Mouse (Mus musculus) forebrain, embryonic 14.5 days (tissue): ENCODE measurements at regions not wholly inside any gene's neighbourhood (a gene's known extent, or its start where the extent isn't known, plus 50 kb on each side); places are given as distances from the start of the nearest gene placed in this dataset.
"Not testable (repeated sequence)": the region's sequence is repeated elsewhere in the genome, so short reads cannot be mapped to it uniquely, and the experiment has no call there.

ENCODE experiments used
- ATAC-seq: fragments of 200-750 bp; cut with Nextera tagmentation; 2 replicates; pipeline ENCODE4 v1.8.0; 2017; ENCODE audit warnings: mild to moderate bottlenecking, moderate library complexity
- DNase-seq: peaks from one replicate; pipeline ENCODE4 v3.0.0-alpha.2; 2015; ENCODE audit warnings: low spot score
- H3K27ac ChIP-seq: fragments of 300-500 bp; sonication (generic); 2 replicates; pipeline ENCODE4 v1.5.1; 2014; ENCODE audit warnings: low read depth, mild to moderate bottlenecking, control low read depth, low read length, moderate library complexity
- H3K27me3 ChIP-seq: fragments of 300-500 bp; sonication (generic); replicated peaks from 2 replicates; pipeline ENCODE4 v1.6.1; 2014; ENCODE audit warnings: low read length, control low read depth, mixed read lengths; ENCODE audit not compliant: control insufficient read depth, insufficient read depth
- H3K36me3 ChIP-seq: fragments of 300-500 bp; sonication (generic); 2 replicates; pipeline ENCODE4 v1.6.1; 2014; ENCODE audit warnings: low read length, control low read depth; ENCODE audit not compliant: control insufficient read depth, insufficient read depth
- H3K4me1 ChIP-seq: fragments of 300-500 bp; sonication (generic); 2 replicates; pipeline ENCODE4 v1.6.1; 2014; ENCODE audit warnings: antibody characterized with exemption, low read length, control low read depth; ENCODE audit not compliant: control insufficient read depth, insufficient read depth
- H3K4me2 ChIP-seq: fragments of 300-500 bp; sonication (generic); 2 replicates; pipeline ENCODE4 v1.6.1; 2014; ENCODE audit warnings: mild to moderate bottlenecking, control low read depth, low read length
- H3K4me3 ChIP-seq: fragments of 300-500 bp; sonication (generic); 2 replicates; pipeline ENCODE4 v1.5.1; 2014; ENCODE audit warnings: low read depth, low read length, control low read depth
- H3K9ac ChIP-seq: fragments of 300-500 bp; sonication (generic); 2 replicates; pipeline ENCODE4 v1.6.1; 2014; ENCODE audit warnings: mild to moderate bottlenecking, low read length, control low read depth, moderate library complexity
- H3K9me3 ChIP-seq: fragments of 300-500 bp; sonication (generic); replicated peaks from 2 replicates; pipeline ENCODE4 v1.6.1; 2016; ENCODE audit warnings: low read length, control low read depth, mixed read lengths; ENCODE audit not compliant: control insufficient read depth
- WGBS: fragments of 180-500 bp; shearing (Covaris S2); extraction: QIAGEN DNeasy Blood & Tissue Kit; methylation state at CpG from one replicate; pipeline ENCODE4 v1.1.7; 2014; 5-methylcytosine and 5-hydroxymethylcytosine counted together

DNA sequence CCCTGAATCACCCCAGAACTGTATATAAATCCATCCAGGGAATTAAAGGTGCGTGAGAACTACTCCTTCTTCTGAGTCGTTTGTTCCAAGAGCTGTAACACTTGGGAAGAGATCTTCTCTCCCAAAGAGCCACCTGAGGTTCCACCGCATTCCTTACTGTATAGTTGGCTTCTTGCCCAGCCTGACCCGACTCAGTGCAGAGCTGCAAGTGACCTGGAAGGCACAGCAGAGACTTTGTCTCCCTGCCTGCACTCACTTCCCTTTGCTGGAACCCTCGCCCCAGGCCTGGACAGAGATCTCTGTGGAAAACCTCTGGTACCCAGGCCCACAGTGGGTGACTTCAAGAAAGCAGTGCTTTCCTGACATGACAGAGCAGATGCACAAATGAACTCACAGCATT, 83.6 kb upstream of the Zfp706 start:
- not testable (repeated sequence) for H3K4me1 ChIP-seq, ATAC-seq, H3K4me2 ChIP-seq, H3K36me3 ChIP-seq, DNase-seq, H3K4me3 ChIP-seq, H3K27ac ChIP-seq, H3K27me3 ChIP-seq, H3K9me3 ChIP-seq, H3K9ac ChIP-seq
- 81% methylated on average over 5 of the region's 5 CpGs for WGBS

GRCm38 (mm10) chr15:37083726-37084125, 76.2 kb upstream of the Zfp706 start:
- ATAC-seq (no peak), DNase-seq (no peak)
- H3K27ac ChIP-seq = no peak overlapping the region
- H3K9ac ChIP-seq = no peak overlapping the region
- H3K4me1 ChIP-seq = no peaks in the 10 kb centered on the region
- no peaks in the 10 kb centered on the region for H3K9me3 ChIP-seq
- H3K4me2 ChIP-seq = no peak overlapping the region
- 82% methylated on average over 3 of the region's 3 CpGs for WGBS
- H3K36me3 ChIP-seq = no peaks in the 10 kb centered on the region
- no peaks in the 10 kb centered on the region for H3K27me3 ChIP-seq
- H3K4me3 ChIP-seq = no peak overlapping the region

DNA sequence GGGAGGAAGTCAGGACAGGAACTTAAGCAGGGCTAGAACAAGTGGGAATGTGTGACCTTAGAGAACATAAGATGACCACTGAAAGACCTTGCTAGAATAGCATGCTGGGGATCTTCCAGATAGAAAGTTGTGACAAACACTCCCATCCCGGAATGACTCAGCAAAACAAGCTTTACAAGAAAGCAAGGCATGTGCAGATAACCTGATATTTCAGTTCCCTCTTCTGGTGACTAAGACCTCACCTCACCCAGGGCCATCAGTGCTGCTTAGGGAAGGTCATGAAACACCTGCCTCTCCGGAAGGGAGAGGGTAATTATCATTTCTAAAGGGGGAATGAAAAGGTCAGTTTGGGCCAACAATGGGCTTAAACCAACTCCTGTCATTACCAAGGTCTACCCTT, 74.3 kb upstream of the Zfp706 start:
- H3K9ac ChIP-seq = no peak overlapping the region
- no peak for ATAC-seq
- no peaks in the 10 kb centered on the region for H3K36me3 ChIP-seq
- no peak overlapping the region for H3K4me3 ChIP-seq
- H3K9me3 ChIP-seq = no peaks in the 10 kb centered on the region
- no peak overlapping the region for H3K27ac ChIP-seq
- no peak for DNase-seq
- no peaks in the 10 kb centered on the region for H3K27me3 ChIP-seq
- no peaks in the 10 kb centered on the region for H3K4me1 ChIP-seq
- H3K4me2 ChIP-seq = no peak overlapping the region
- WGBS = 73% methylated on average over 2 of the region's 2 CpGs

GRCm38 (mm10) chr15:37080931-37081330, 73.4 kb upstream of the Zfp706 start:
- no peak for DNase-seq

DNA sequence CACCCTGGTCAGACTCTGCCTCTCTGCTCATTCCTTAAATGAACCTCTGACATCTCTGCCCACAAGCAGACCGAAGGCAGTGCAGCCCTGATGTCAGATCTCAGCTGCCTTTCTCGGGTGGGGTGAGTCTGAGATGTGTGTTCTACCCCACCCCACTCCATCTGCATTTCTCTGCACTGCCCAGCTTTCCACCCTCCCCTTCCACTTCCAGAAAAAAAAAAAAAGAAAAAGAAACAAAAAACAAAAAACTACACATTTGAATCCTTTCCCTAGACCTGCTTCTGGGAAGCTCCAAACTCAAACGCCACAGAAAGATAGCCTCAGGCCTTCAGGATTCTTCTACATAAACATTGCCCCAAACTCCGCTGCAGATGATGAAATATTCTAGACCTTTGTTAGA, 72.8 kb upstream of the Zfp706 start:
- H3K4me1 ChIP-seq = no peaks in the 10 kb centered on the region
- no peaks in the 10 kb centered on the region for H3K27me3 ChIP-seq
- ATAC-seq (no peak), DNase-seq (no peak)
- 86% methylated on average over 4 of the region's 4 CpGs for WGBS
- no peak overlapping the region for H3K27ac ChIP-seq
- H3K36me3 ChIP-seq = no peaks in the 10 kb centered on the region
- H3K4me3 ChIP-seq = no peak overlapping the region
- no peaks in the 10 kb centered on the region for H3K9me3 ChIP-seq
- no peak overlapping the region for H3K4me2 ChIP-seq
- no peak overlapping the region for H3K9ac ChIP-seq

More at GRCm38 (mm10) chr15:37080931-37081330, 73.4 kb upstream of the Zfp706 start:
- Histone ChIP-seq H3K27me3 (no peaks in the 10 kb centered on the region), H3K4me1 (no peaks in the 10 kb centered on the region), H3K9ac (no peak overlapping the region), H3K27ac (no peak overlapping the region), H3K36me3 (no peaks in the 10 kb centered on the region), H3K4me3 (no peak overlapping the region), H3K4me2 (no peak overlapping the region), H3K9me3 (no peaks in the 10 kb centered on the region)
- WGBS = 97% methylated on average over 2 of the region's 2 CpGs
- ATAC-seq = no peak

DNA sequence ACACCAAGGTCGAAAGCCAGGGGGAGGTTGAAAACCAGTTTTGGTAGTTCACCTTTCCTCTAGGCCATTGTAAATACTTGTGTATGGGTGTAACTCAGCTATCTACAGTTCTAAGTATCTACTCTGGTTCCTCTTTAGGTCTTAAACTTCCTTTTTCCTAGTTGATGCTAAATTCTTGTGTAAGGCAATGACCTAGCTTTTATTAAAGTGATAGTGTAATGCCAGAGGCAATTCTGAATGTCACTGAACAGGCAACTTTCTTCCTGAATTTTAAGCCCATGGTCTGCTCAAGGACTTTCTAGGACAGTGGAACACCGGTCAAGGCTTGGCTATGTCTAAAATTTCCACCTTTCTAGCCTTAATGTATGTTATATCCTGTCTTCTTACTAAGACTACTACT, 66.6 kb upstream of the Zfp706 start:
- WGBS = 94% methylated on average over 2 of the region's 2 CpGs
- ATAC-seq, H3K4me1 ChIP-seq, H3K27me3 ChIP-seq, H3K4me2 ChIP-seq, H3K27ac ChIP-seq, H3K36me3 ChIP-seq, DNase-seq, H3K4me3 ChIP-seq, H3K9me3 ChIP-seq, H3K9ac ChIP-seq: not testable (repeated sequence)

DNA sequence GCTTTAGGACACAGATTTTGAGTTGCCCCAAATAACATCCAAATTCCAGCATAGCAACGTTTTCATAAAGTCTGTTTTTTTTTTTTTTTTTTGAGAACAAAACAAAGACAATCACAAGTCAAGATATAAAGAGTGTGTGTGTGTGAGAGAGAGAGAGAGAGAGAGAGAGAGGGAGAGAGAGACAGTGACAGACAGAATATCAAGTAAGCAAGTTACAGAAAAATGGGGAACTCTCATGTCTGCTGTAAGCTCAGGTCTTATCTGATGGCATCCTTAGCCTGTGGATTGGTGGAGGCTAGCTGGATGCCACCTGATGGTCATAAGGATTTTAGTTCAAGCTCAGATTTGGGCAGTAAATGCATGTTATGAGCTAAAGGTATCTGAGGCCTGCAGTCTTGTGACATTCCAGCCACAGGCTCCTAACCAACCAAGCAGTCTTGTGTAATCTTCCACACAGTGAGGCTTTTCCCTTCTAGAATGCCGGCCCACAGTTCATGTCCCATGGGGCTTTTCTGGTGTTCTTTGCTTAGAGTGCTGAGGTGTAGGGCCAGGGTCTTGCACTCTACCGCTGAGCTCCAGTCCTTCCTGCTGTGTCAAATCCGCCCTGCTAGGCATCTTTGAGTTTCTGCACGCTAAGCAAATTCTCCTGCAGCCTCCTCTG, 64.8 kb upstream of the Zfp706 start:
- H3K27ac ChIP-seq = no peak overlapping the region

GRCm38 (mm10) chr15:37070188-37070587, 62.6 kb upstream of the Zfp706 start:
- Histone ChIP-seq H3K9me3 (no peaks in the 10 kb centered on the region), H3K27ac (no peak overlapping the region), H3K27me3 (no peaks in the 10 kb centered on the region), H3K4me3 (no peak overlapping the region), H3K36me3 (no peaks in the 10 kb centered on the region), H3K4me2 (no peak overlapping the region), H3K9ac (no peak overlapping the region), H3K4me1 (no peaks in the 10 kb centered on the region)
- no peak for DNase-seq
- ATAC-seq = no peak
- WGBS = 71% methylated on average over 3 of the region's 3 CpGs

More for the DNA sequence above, 64.8 kb upstream of the Zfp706 start:
- Histone ChIP-seq H3K4me3 (no peak overlapping the region), H3K4me2 (no peak overlapping the region), H3K36me3 (no peaks in the 10 kb centered on the region), H3K9ac (no peak overlapping the region), H3K4me1 (no peaks in the 10 kb centered on the region), H3K9me3 (no peaks in the 10 kb centered on the region), H3K27me3 (no peaks in the 10 kb centered on the region)
- no peak for ATAC-seq
- 77% methylated on average over 5 of the region's 5 CpGs for WGBS
- no peak for DNase-seq

- no peak for DNase-seq
- 88% methylated on average over 4 of the region's 4 CpGs for WGBS
- H3K9me3 ChIP-seq = no peaks in the 10 kb centered on the region
- no peaks in the 10 kb centered on the region for H3K27me3 ChIP-seq
- H3K36me3 ChIP-seq = no peaks in the 10 kb centered on the region
- H3K9ac ChIP-seq = no peak overlapping the region
- no peaks in the 10 kb centered on the region for H3K4me1 ChIP-seq
- H3K4me3 ChIP-seq = no peak overlapping the region
- no peak overlapping the region for H3K4me2 ChIP-seq
- no peak overlapping the region for H3K27ac ChIP-seq
- no peak for ATAC-seq
Measured at GRCm38 (mm10) chr15:37067326-37067725, 59.8 kb upstream of the Zfp706 start.
